ENCODE assay signal across 16 mouse cellular contexts in genomic region chr12:80877215-80878092, GRCm38 (mm10).
A peak's percentile ranks its signal among the peaks of the same experiment; 100 is the strongest.
DNase-seq lines count a peak whose midpoint lies in the region; ATAC-seq and TF ChIP-seq lines count a peak whose summit lies in the region.
"Had no signal": no experiment of that assay in that cellular context is flagged by ENCODE, and none has a peak within 500 bp of the region (broad histone marks: within the 10 kb centered on the region; RNA-seq: fewer than 3 reads in every experiment).

No protein-coding gene starts in this region.

- peaks cover 22% of the 10 kb centered on the region; the same call in 1 of the 2 replicates for H3K36me3 ChIP-seq in hindbrain, postnatal 0 days (ENCODE audit: insufficient read depth, low read length)
- H3K36me3 ChIP-seq in hindbrain, embryonic 10.5 days = peaks cover 83% of the 10 kb centered on the region
- H3K36me3 ChIP-seq in midbrain, postnatal 0 days (ENCODE audit: insufficient read depth, low read length) = peaks cover 18% of the 10 kb centered on the region
- H3K36me3 ChIP-seq in midbrain, embryonic 15.5 days (replicated peaks) = peaks cover 18% of the 10 kb centered on the region; the same call in 1 of the 2 replicates
- peaks cover 32% of the 10 kb centered on the region for H3K36me3 ChIP-seq in myocyte (ENCODE audit: control insufficient read depth, insufficient read depth)

- no peak for TF ChIP-seq CTCF in hindbrain, postnatal 0 days (IDR thresholded peaks at IDR 0.05; ENCODE audit: low read depth)
- no peak for TF ChIP-seq CTCF in midbrain, postnatal 0 days (IDR thresholded peaks at IDR 0.05)

- H3K4me3 ChIP-seq in hindbrain, postnatal 0 days (ENCODE audit: low read length) = no peak overlapping the region
- H3K4me3 ChIP-seq in hindbrain, embryonic 10.5 days = no peak overlapping the region
- no peak overlapping the region for H3K4me3 ChIP-seq in midbrain, postnatal 0 days (ENCODE audit: low read depth, low read length)
- H3K4me3 ChIP-seq in midbrain, embryonic 15.5 days = no peak overlapping the region
- H3K4me3 ChIP-seq in myocyte = no peak overlapping the region
- H3K4me3 ChIP-seq: hindbrain, embryonic 15.5 days had no signal

- no peak for TF ChIP-seq POLR2A in myocyte (IDR thresholded peaks at IDR 0.05; ENCODE audit: insufficient read length, low read depth)

- WGBS in hindbrain, postnatal 0 days = 65% methylated on average over 7 of the region's 7 CpGs
- WGBS in hindbrain, embryonic 10.5 days = 91% methylated on average over 7 of the region's 7 CpGs
- 85% methylated on average over 7 of the region's 7 CpGs for WGBS in midbrain, postnatal 0 days
- 85% methylated on average over 7 of the region's 7 CpGs for WGBS in midbrain, embryonic 15.5 days

- no peaks in the 10 kb centered on the region for H3K27me3 ChIP-seq in hindbrain, postnatal 0 days (ENCODE audit: insufficient read depth, low read length)
- H3K27me3 ChIP-seq in hindbrain, embryonic 10.5 days (ENCODE audit: insufficient read depth, poor library complexity, severe bottlenecking) = no peaks in the 10 kb centered on the region
- H3K27me3 ChIP-seq in midbrain, postnatal 0 days (ENCODE audit: insufficient read depth, low read length) = no peaks in the 10 kb centered on the region
- H3K27me3 ChIP-seq in midbrain, embryonic 15.5 days (replicated peaks) = no peaks in the 10 kb centered on the region
- no peaks in the 10 kb centered on the region for H3K27me3 ChIP-seq in myocyte (ENCODE audit: control insufficient read depth, insufficient read depth, insufficient read length)
- H3K27me3 ChIP-seq: CH12.LX; hindbrain, embryonic 15.5 days had no signal

- peak; percentile 38 for DNase-seq in hindbrain, postnatal 0 days (ENCODE audit: low spot score)
- DNase-seq in hindbrain, embryonic 10.5 days (ENCODE audit: low spot score) = no peak
- DNase-seq in midbrain, postnatal 0 days (ENCODE audit: low spot score) = peak; percentile 47
- peak; percentile 84 for DNase-seq in cerebellum, adult 9-11 months
- no peak for DNase-seq in urinary bladder, adult 2 months (ENCODE audit: low spot score)
- DNase-seq: adrenal gland, postnatal 25 days; embryo, embryonic 11 days; gastrocnemius, postnatal 36 days; layer of hippocampus, postnatal 36 days; liver; retina, postnatal 1 day; thymus, postnatal 36 days had no signal

- H3K79me2 ChIP-seq in myocyte (ENCODE audit: control insufficient read depth, insufficient read depth) = no peaks in the 10 kb centered on the region

- no peak overlapping the region for H3K9ac ChIP-seq in hindbrain, postnatal 0 days (replicated peaks; ENCODE audit: low read length)
- H3K9ac ChIP-seq in midbrain, postnatal 0 days (replicated peaks; ENCODE audit: low read length, poor library complexity, severe bottlenecking) = no peak overlapping the region
- H3K9ac ChIP-seq in midbrain, embryonic 15.5 days = no peak overlapping the region
- H3K9ac ChIP-seq: hindbrain, embryonic 15.5 days had no signal

- no peaks in the 10 kb centered on the region for H3K4me1 ChIP-seq in hindbrain, postnatal 0 days (ENCODE audit: insufficient read depth, low read length)
- peaks cover 8% of the 10 kb centered on the region; the same call in 1 of the 2 replicates for H3K4me1 ChIP-seq in hindbrain, embryonic 10.5 days (replicated peaks)
- no peaks in the 10 kb centered on the region for H3K4me1 ChIP-seq in midbrain, postnatal 0 days (ENCODE audit: insufficient read depth, low read length)
- no peaks in the 10 kb centered on the region for H3K4me1 ChIP-seq in midbrain, embryonic 15.5 days

- H3K27ac ChIP-seq in hindbrain, postnatal 0 days = peak overlapping the region; percentile 48
- no peak overlapping the region for H3K27ac ChIP-seq in hindbrain, embryonic 10.5 days
- no peak overlapping the region for H3K27ac ChIP-seq in midbrain, postnatal 0 days (ENCODE audit: low read depth, low read length)
- H3K27ac ChIP-seq in midbrain, embryonic 15.5 days = no peak overlapping the region
- H3K27ac ChIP-seq: hindbrain, embryonic 15.5 days had no signal

- H3ac ChIP-seq in myocyte (ENCODE audit: control insufficient read depth, insufficient read length) = no peak overlapping the region

- no peak overlapping the region for H3K4me2 ChIP-seq in hindbrain, postnatal 0 days (ENCODE audit: low read depth, low read length)
- H3K4me2 ChIP-seq in midbrain, postnatal 0 days (ENCODE audit: low read depth, low read length, poor library complexity, severe bottlenecking) = no peak overlapping the region
- H3K4me2 ChIP-seq in midbrain, embryonic 15.5 days = no peak overlapping the region
- H3K4me2 ChIP-seq in myocyte (ENCODE audit: low read depth) = peak overlapping the region; percentile 46
- H3K4me2 ChIP-seq: hindbrain, embryonic 15.5 days had no signal

- no peaks in the 10 kb centered on the region for H3K9me3 ChIP-seq in hindbrain, postnatal 0 days (ENCODE audit: low read length)
- no peaks in the 10 kb centered on the region for H3K9me3 ChIP-seq in hindbrain, embryonic 10.5 days
- no peaks in the 10 kb centered on the region for H3K9me3 ChIP-seq in midbrain, postnatal 0 days (ENCODE audit: low read length)
- H3K9me3 ChIP-seq in midbrain, embryonic 15.5 days = no peaks in the 10 kb centered on the region
- H3K9me3 ChIP-seq: hindbrain, embryonic 15.5 days had no signal

- ATAC-seq in hindbrain, postnatal 0 days = 0 out of 2 replicates have a peak, but pooled peaks have one; percentile 49
- ATAC-seq in midbrain, postnatal 0 days (ENCODE audit: low FRiP score) = no peak
- ATAC-seq in midbrain, embryonic 15.5 days (replicated peaks) = no peak

TF ChIP-seq in myocyte, 11 proteins besides CTCF, POLR2A, EP300 and RAD21:
- TF ChIP-seq MYOD1 (IDR thresholded peaks at IDR 0.05; ENCODE audit: control insufficient read depth in 1 of 3, insufficient read length in 2 of 3, low read depth in 2 of 3) = peak; percentile 28 to 89 (median 83)
- peak; percentile 56 for TF ChIP-seq TCF12 (IDR thresholded peaks at IDR 0.05; ENCODE audit: insufficient read depth, poor library complexity, severe bottlenecking)
- no peak for TF ChIP-seq MAX (IDR thresholded peaks at IDR 0.05; ENCODE audit: low read depth)
- TF ChIP-seq SRF (IDR thresholded peaks at IDR 0.05; ENCODE audit: control insufficient read depth, insufficient read length, low read depth) = no peak
- TF ChIP-seq POLR2AphosphoS2 (IDR thresholded peaks at IDR 0.05; ENCODE audit: insufficient read length, low read depth) = no peak
- TF ChIP-seq MYOG (IDR thresholded peaks at IDR 0.05; ENCODE audit: control insufficient read depth in 1 of 3, insufficient read depth in 1 of 3, insufficient read length in 2 of 3, low read depth in 2 of 3) = peak; percentile 48 to 94 (median 81)
- no peak for TF ChIP-seq REST (IDR thresholded peaks at IDR 0.05; ENCODE audit: insufficient read depth, insufficient read length)
- no peak for TF ChIP-seq CEBPB (IDR thresholded peaks at IDR 0.05; ENCODE audit: insufficient read depth, poor library complexity, severe bottlenecking)
- no peak for TF ChIP-seq USF1 (IDR thresholded peaks at IDR 0.05; ENCODE audit: low read depth)

Comparison
In these comparisons a context has a peak if more than half of its experiments do, and no peak if none do; other contexts are left out.
1. DNase-seq: peak in hindbrain, postnatal 0 days (single experiment), midbrain, postnatal 0 days (single experiment) and cerebellum, adult 9-11 months (single experiment); none in hindbrain, embryonic 10.5 days (single experiment) and urinary bladder, adult 2 months (single experiment).